In genomic region chr10:101038630-101039029, GRCm38 (mm10) we compare ENCODE assay signal across 23 mouse cellular contexts.
"Had no signal": no experiment of that assay in that cellular context is flagged by ENCODE, and none has a peak within 500 bp of the region (broad histone marks: within the 10 kb centered on the region; RNA-seq: fewer than 3 reads in every experiment).

No protein-coding gene starts in this region.

- H3K9ac ChIP-seq: limb, embryonic 13.5 days; liver, embryonic 12.5 days; liver, embryonic 15.5 days; lung, embryonic 15.5 days; midbrain, embryonic 12.5 days; neural tube, embryonic 12.5 days; neural tube, embryonic 15.5 days had no signal

- H3K27me3 ChIP-seq: limb, embryonic 13.5 days; liver, embryonic 12.5 days; liver, embryonic 15.5 days; lung, embryonic 15.5 days; megakaryocyte, embryonic 14.5 days; midbrain, embryonic 12.5 days; neural tube, embryonic 12.5 days; neural tube, embryonic 15.5 days had no signal

- H3K4me2 ChIP-seq: limb, embryonic 13.5 days; liver, embryonic 12.5 days; liver, embryonic 15.5 days; lung, embryonic 15.5 days; midbrain, embryonic 12.5 days; neural tube, embryonic 12.5 days; neural tube, embryonic 15.5 days had no signal

- H3K36me3 ChIP-seq: limb, embryonic 10.5 days; limb, embryonic 13.5 days; liver, embryonic 12.5 days; liver, embryonic 15.5 days; lung, embryonic 15.5 days; midbrain, embryonic 12.5 days; neural tube, embryonic 12.5 days; neural tube, embryonic 15.5 days had no signal

- ATAC-seq: liver, embryonic 12.5 days had no signal

- H3K4me1 ChIP-seq: limb, embryonic 10.5 days; limb, embryonic 13.5 days; liver, embryonic 12.5 days; liver, embryonic 15.5 days; lung, embryonic 15.5 days; megakaryocyte, embryonic 14.5 days; midbrain, embryonic 12.5 days; neural tube, embryonic 12.5 days; neural tube, embryonic 15.5 days had no signal

- H3K27ac ChIP-seq: limb, embryonic 10.5 days; limb, embryonic 13.5 days; liver, embryonic 12.5 days; liver, embryonic 15.5 days; lung, embryonic 15.5 days; midbrain, embryonic 12.5 days; neural tube, embryonic 12.5 days; neural tube, embryonic 15.5 days; stomach, postnatal 0 days had no signal

- H3K9me3 ChIP-seq: limb, embryonic 10.5 days; limb, embryonic 13.5 days; liver, embryonic 12.5 days; liver, embryonic 15.5 days; lung, embryonic 15.5 days; megakaryocyte, embryonic 14.5 days; midbrain, embryonic 12.5 days; neural tube, embryonic 12.5 days; neural tube, embryonic 15.5 days had no signal

- DNase-seq: kidney, adult 9 months; kidney, postnatal 14 days; kidney, postnatal 4 days; liver; lung, adult 18-20 months; lung, postnatal 10 days; lung, postnatal 36 days; right cerebral cortex, adult 18-20 months; right cerebral cortex, postnatal 14 days; right cerebral cortex, postnatal 4 days; thymus, adult 2 months; thymus, postnatal 14 days; thymus, postnatal 4 days had no signal

- H3K4me3 ChIP-seq: limb, embryonic 10.5 days; limb, embryonic 13.5 days; liver, embryonic 12.5 days; liver, embryonic 15.5 days; lung, embryonic 15.5 days; megakaryocyte, embryonic 14.5 days; midbrain, embryonic 12.5 days; neural tube, embryonic 12.5 days; neural tube, embryonic 15.5 days had no signal
